Mouse (Mus musculus): ENCODE results near the gene Zfp668. TPM values are rescaled to one million over a fixed set of nuclear protein-coding genes. Genes with fewer than 3 reads are reported as not detected.
"Not testable (repeated sequence)": the region's sequence is repeated elsewhere in the genome, so short reads cannot be mapped to it uniquely, and the experiment has no call there.

The Zfp668 gene
- total and polyA plus RNA-seq, 2 experiments from 2014 or later: 29.7 to 31.0 TPM

GRCm38 (mm10) chr7:127842001-127842718 is 34.5 kb downstream of the Zfp668 start:
- Histone ChIP-seq H3K4me3 (ENCODE audit: low read depth, low read length) (peak overlapping the region; percentile 74), H3K9ac (replicated peaks; ENCODE audit: low read length, poor library complexity, severe bottlenecking) (peak overlapping the region; percentile 56), H3K9me3 (ENCODE audit: low read length) (no peaks in the 10 kb centered on the region), H3K27me3 (ENCODE audit: insufficient read depth, low read length) (no peaks in the 10 kb centered on the region), H3K4me2 (ENCODE audit: low read depth, low read length, poor library complexity, severe bottlenecking) (peak overlapping the region; percentile 95), H3K36me3 (ENCODE audit: insufficient read depth, low read length) (peaks cover 14% of the 10 kb centered on the region; the same call in 1 of the 2 replicates), H3K27ac (ENCODE audit: low read depth, low read length) (peak overlapping the region; percentile 85), H3K4me1 (ENCODE audit: insufficient read depth, low read length) (no peaks in the 10 kb centered on the region)
- TF ChIP-seq CTCF (IDR thresholded peaks at IDR 0.05): no peak
- ATAC-seq (ENCODE audit: low FRiP score): peak; percentile 41
- peak; percentile 76 for DNase-seq (ENCODE audit: low spot score)
- under 1% methylated on average over 40 of the region's 40 CpGs for WGBS

GRCm38 (mm10) chr7:127841340-127842000 is 35.2 kb downstream of the Zfp668 start:
- H3K9me3 ChIP-seq (ENCODE audit: low read length): no peaks in the 10 kb centered on the region
- H3K9ac ChIP-seq (replicated peaks; ENCODE audit: low read length, poor library complexity, severe bottlenecking): peak overlapping the region; percentile 68
- H3K36me3 ChIP-seq (ENCODE audit: insufficient read depth, low read length): peaks cover 9% of the 10 kb centered on the region; the same call in 1 of the 2 replicates
- H3K4me3 ChIP-seq (ENCODE audit: low read depth, low read length): peak overlapping the region; percentile 74
- peak overlapping the region; percentile 95 for H3K4me2 ChIP-seq (ENCODE audit: low read depth, low read length, poor library complexity, severe bottlenecking)
- ATAC-seq (ENCODE audit: low FRiP score): peak; percentile 96
- H3K27me3 ChIP-seq (ENCODE audit: insufficient read depth, low read length): no peaks in the 10 kb centered on the region
- no peaks in the 10 kb centered on the region for H3K4me1 ChIP-seq (ENCODE audit: insufficient read depth, low read length)
- peak overlapping the region; percentile 85 for H3K27ac ChIP-seq (ENCODE audit: low read depth, low read length)
- peak; percentile 98 for DNase-seq (ENCODE audit: low spot score)
- WGBS: under 1% methylated on average over 43 of the region's 46 CpGs
- no peak for TF ChIP-seq CTCF (IDR thresholded peaks at IDR 0.05)

- peak; percentile 14 for DNase-seq (ENCODE audit: low spot score)
- peak overlapping the region; percentile 85 for H3K27ac ChIP-seq (ENCODE audit: low read depth, low read length)
- WGBS: 2% methylated on average over 15 of the region's 15 CpGs
Observed at GRCm38 (mm10) chr7:127840886-127841285, 35.7 kb downstream of the Zfp668 start.

GRCm38 (mm10) chr7:127840031-127840430 is 36.6 kb downstream of the Zfp668 start:
- H3K9me3 ChIP-seq (ENCODE audit: low read length); ATAC-seq (ENCODE audit: low FRiP score); H3K9ac ChIP-seq (replicated peaks; ENCODE audit: low read length, poor library complexity, severe bottlenecking); DNase-seq (ENCODE audit: low spot score); H3K36me3 ChIP-seq (ENCODE audit: insufficient read depth, low read length); H3K27me3 ChIP-seq (ENCODE audit: insufficient read depth, low read length); H3K4me1 ChIP-seq (ENCODE audit: insufficient read depth, low read length); H3K4me3 ChIP-seq (ENCODE audit: low read depth, low read length): not testable (repeated sequence)
- 79% methylated on average over 2 of the region's 2 CpGs for WGBS
- Histone ChIP-seq H3K27ac (ENCODE audit: low read depth, low read length) (peak overlapping the region; percentile 85; the same call in 1 of the 2 replicates), H3K4me2 (ENCODE audit: low read depth, low read length, poor library complexity, severe bottlenecking) (peak overlapping the region; percentile 95; the same call in 1 of the 2 replicates)

More at GRCm38 (mm10) chr7:127840886-127841285, 35.7 kb downstream of the Zfp668 start:
- Histone ChIP-seq H3K36me3 (ENCODE audit: insufficient read depth, low read length) (peaks cover 8% of the 10 kb centered on the region; the same call in 1 of the 2 replicates), H3K9ac (replicated peaks; ENCODE audit: low read length, poor library complexity, severe bottlenecking) (peak overlapping the region; percentile 68), H3K4me1 (ENCODE audit: insufficient read depth, low read length) (no peaks in the 10 kb centered on the region), H3K4me3 (ENCODE audit: low read depth, low read length) (peak overlapping the region; percentile 74), H3K27me3 (ENCODE audit: insufficient read depth, low read length) (no peaks in the 10 kb centered on the region), H3K9me3 (ENCODE audit: low read length) (no peaks in the 10 kb centered on the region), H3K4me2 (ENCODE audit: low read depth, low read length, poor library complexity, severe bottlenecking) (peak overlapping the region; percentile 95)
- peak; percentile 20; the same call in 1 of the 2 replicates for ATAC-seq (ENCODE audit: low FRiP score)
- no peak for TF ChIP-seq CTCF (IDR thresholded peaks at IDR 0.05)

- not testable (repeated sequence) for H3K9me3 ChIP-seq (ENCODE audit: low read length); H3K4me2 ChIP-seq (ENCODE audit: low read depth, low read length, poor library complexity, severe bottlenecking); DNase-seq (ENCODE audit: low spot score); ATAC-seq (ENCODE audit: low FRiP score); H3K36me3 ChIP-seq (ENCODE audit: insufficient read depth, low read length); H3K4me3 ChIP-seq (ENCODE audit: low read depth, low read length); H3K27me3 ChIP-seq (ENCODE audit: insufficient read depth, low read length); H3K9ac ChIP-seq (replicated peaks; ENCODE audit: low read length, poor library complexity, severe bottlenecking); H3K4me1 ChIP-seq (ENCODE audit: insufficient read depth, low read length); H3K27ac ChIP-seq (ENCODE audit: low read depth, low read length)
- WGBS: 75% methylated on average over 4 of the region's 4 CpGs
Observed at GRCm38 (mm10) chr7:127837878-127838277, 38.8 kb downstream of the Zfp668 start.

- Histone ChIP-seq H3K4me2 (ENCODE audit: low read depth, low read length, poor library complexity, severe bottlenecking) (no peak overlapping the region), H3K27ac (ENCODE audit: low read depth, low read length) (no peak overlapping the region), H3K4me3 (ENCODE audit: low read depth, low read length) (no peak overlapping the region), H3K36me3 (ENCODE audit: insufficient read depth, low read length) (no peaks in the 10 kb centered on the region), H3K4me1 (ENCODE audit: insufficient read depth, low read length) (no peaks in the 10 kb centered on the region), H3K9ac (replicated peaks; ENCODE audit: low read length, poor library complexity, severe bottlenecking) (no peak overlapping the region), H3K9me3 (ENCODE audit: low read length) (no peaks in the 10 kb centered on the region), H3K27me3 (ENCODE audit: insufficient read depth, low read length) (no peaks in the 10 kb centered on the region)
- TF ChIP-seq CTCF (IDR thresholded peaks at IDR 0.05): no peak
- no peak for DNase-seq (ENCODE audit: low spot score)
- ATAC-seq (ENCODE audit: low FRiP score): no peak
- 86% methylated on average over 5 of the region's 5 CpGs for WGBS
Observed at GRCm38 (mm10) chr7:127837473-127837872, 39.2 kb downstream of the Zfp668 start.
